Mouse (Mus musculus) lung, adult 2 months (tissue): Measurements from ENCODE around the gene Btg4. TPM values are rescaled to one million over a fixed set of nuclear protein-coding genes. Genes with fewer than 3 reads are reported as not detected.

Source experiments
- DNase-seq: peaks from one replicate; pipeline ENCODE4 v3.0.0; 2022
- H3K4me1 ChIP-seq: fragments of 200-500 bp; 2 replicates; pipeline ENCODE4 v1.6.1; 2011; ENCODE audit warnings: low read length; ENCODE audit not compliant: control insufficient read depth, insufficient read depth
- H3K4me3 ChIP-seq: fragments of 200-500 bp; replicated peaks from 2 replicates; pipeline ENCODE3; 2011; ENCODE audit warnings: low read depth, mild to moderate bottlenecking, control low read depth, low read length; ENCODE audit errors: extremely low read depth
- CTCF ChIP-seq: fragments of 200-500 bp; IDR thresholded peaks from 2 replicates; pipeline ENCODE4 v1.5.1; 2011; ENCODE audit warnings: mild to moderate bottlenecking, low read length, control low read depth; ENCODE audit not compliant: insufficient read depth
- POLR2A ChIP-seq: fragments of 200-500 bp; IDR thresholded peaks from 2 replicates; pipeline ENCODE4 v1.6.1; 2011; ENCODE audit warnings: low read depth, mild to moderate bottlenecking, control low read depth, low read length, borderline replicate concordance; ENCODE audit errors: extremely low read depth
- WGBS: fragments of 180-500 bp; shearing (Covaris S2); methylation state at CpG from one replicate; pipeline ENCODE4 v1.1.7; 2018; 5-methylcytosine and 5-hydroxymethylcytosine counted together
- polyA plus RNA-seq: library from polyadenylated mRNA; depleted of rRNA; stranded (reverse); fragments of >200 nt; gene quantifications from 2 replicates; pipeline ENCODE4 v1.2.3, GENCODE M21; 2012; rRNA removed

Gene Btg4
- polyA plus RNA-seq, 1 experiment = 0.08 TPM

DNA sequence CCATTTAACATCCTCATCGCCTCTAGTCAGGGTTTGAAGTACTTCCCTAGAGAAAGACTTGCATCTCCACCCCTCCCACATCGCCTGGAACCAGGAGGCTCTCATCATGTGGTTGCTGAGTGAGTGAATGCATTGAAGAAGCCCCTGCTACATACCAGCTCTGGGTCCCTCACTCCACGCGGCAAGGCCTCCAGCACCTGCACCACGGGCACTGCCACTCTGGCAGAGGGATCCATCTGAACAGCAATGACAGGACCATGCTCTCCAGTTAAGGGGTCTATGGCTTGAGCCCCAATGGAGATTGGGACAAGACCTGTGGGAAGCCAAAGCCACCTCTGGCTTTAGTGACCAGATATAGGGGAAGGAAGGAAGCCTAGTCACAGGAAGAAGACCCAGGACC lies 86.6 kb downstream of the Btg4 start:
- Histone ChIP-seq H3K4me3 (no peak overlapping the region), H3K4me1 (no peaks in the 10 kb centered on the region)
- 72% methylated on average over 5 of the region's 5 CpGs for WGBS
- no peak for DNase-seq
- no peak for TF ChIP-seq POLR2A
- TF ChIP-seq CTCF = no peak

- Histone ChIP-seq H3K4me3 (no peak overlapping the region), H3K4me1 (no peaks in the 10 kb centered on the region)
- TF ChIP-seq CTCF = peak; percentile 35
- TF ChIP-seq POLR2A = no peak
- peak; percentile 28 for DNase-seq
- WGBS = 27% methylated on average over 13 of the region's 13 CpGs
These were observed 91.5 kb downstream of the Btg4 start for GRCm38 (mm10) chr9:51152079-51152752.

DNA sequence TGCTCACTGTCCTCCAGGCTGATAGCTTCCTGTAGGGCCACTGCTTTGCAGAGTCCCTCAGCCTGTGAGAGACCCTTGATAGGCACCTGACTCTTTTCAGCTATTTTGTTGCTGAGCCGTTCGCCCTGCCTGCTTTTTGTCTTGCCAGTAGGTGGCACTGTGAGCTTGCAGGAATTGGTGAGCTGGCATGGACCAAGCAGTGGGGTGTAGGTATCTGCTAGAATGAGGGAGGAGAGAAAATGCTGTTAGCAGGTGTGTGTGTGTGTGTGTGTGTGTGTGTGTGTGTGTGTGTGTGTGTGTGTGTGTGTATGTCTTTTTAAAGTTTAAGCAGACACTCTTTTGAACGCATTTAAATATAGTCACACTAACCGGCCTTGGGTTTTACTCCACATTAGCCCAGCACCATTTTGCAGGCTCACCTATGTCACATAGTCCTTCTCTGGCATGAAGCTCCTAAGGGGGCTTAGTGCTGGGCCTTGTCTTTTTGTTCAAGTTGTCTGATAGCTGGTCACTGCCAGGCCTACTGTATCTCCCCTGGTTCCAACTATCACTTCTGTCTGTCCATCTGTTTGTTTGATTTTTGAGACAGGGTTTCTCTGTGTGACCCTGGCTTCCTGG lies 101.2 kb downstream of the Btg4 start:
- peak; percentile 98 for TF ChIP-seq CTCF
- no peak for TF ChIP-seq POLR2A
- WGBS = 26% methylated on average over 4 of the region's 4 CpGs
- DNase-seq = peak; percentile 75
- H3K4me1 ChIP-seq = no peaks in the 10 kb centered on the region
- H3K4me3 ChIP-seq = no peak overlapping the region

- no peak for TF ChIP-seq POLR2A
- 86% methylated on average over 5 of the region's 5 CpGs for WGBS
- no peak for DNase-seq
These were observed 103.3 kb downstream of the Btg4 start for GRCm38 (mm10) chr9:51163989-51164388.

DNA sequence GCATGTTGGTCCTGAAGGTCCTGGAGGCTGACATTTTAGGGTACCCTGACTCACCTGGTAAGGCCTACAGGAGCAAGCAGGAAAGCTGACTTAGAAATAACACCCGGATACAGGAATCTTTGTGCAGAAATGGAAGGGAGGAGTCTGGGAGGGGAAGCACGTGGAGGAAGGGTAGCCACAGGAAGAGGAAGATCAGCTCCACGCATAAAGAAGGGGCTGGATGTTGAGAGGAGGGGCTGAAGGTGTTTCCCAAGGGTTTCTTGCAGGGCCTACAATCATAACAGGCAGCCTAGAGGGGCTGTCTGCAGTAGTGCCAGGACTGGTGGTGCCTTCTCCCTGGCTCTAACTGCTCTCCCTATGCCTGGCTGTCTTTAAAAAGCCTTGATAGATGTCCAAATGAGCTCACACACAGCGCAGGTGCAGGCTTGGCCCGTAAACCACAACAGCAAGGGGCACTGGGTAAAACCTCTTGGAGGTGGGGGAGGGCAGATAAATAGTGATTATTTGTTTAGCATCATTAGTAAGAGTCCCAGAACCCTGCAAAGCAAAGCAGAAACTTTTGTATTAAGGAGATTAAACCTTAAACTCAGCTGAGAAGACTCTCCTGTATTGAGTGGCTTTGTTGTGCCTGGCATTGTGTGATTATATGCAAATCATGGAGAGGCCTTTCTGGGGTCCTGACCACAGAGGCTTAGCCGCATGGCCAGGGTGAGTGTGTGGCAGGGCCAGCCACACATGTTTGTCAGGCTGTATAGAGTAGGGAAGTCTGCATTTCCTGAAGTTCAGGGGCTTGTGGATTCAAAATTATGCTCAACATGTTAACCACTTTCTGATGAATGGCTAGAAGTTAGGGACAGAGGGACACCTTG lies 104.8 kb downstream of the Btg4 start, which contains the start of gene Gm32742:
Gm32742 (minus strand) TSS at position 206 of the 869 bp plus-strand sequence.
- WGBS = 30% methylated on average over 6 of the region's 6 CpGs

More at GRCm38 (mm10) chr9:51163989-51164388, 103.3 kb downstream of the Btg4 start:
- no peaks in the 10 kb centered on the region for H3K4me1 ChIP-seq
- no peak overlapping the region for H3K4me3 ChIP-seq

GRCm38 (mm10) chr9:51167954-51168353 lies 107.3 kb downstream of the Btg4 start:
- 34% methylated on average over 11 of the region's 11 CpGs for WGBS
- peak; percentile 30; the same call in 1 of the 2 replicates for TF ChIP-seq POLR2A
- TF ChIP-seq CTCF = no peak
- peak; percentile 71 for DNase-seq
- Histone ChIP-seq H3K4me1 (no peaks in the 10 kb centered on the region), H3K4me3 (no peak overlapping the region)

More for the DNA sequence above, 104.8 kb downstream of the Btg4 start, which contains the start of gene Gm32742:
- no peaks in the 10 kb centered on the region for H3K4me1 ChIP-seq
- H3K4me3 ChIP-seq = no peak within 1 kb of the TSS
- DNase-seq = no peak
- TF ChIP-seq POLR2A (no peak), CTCF (no peak)

DNA sequence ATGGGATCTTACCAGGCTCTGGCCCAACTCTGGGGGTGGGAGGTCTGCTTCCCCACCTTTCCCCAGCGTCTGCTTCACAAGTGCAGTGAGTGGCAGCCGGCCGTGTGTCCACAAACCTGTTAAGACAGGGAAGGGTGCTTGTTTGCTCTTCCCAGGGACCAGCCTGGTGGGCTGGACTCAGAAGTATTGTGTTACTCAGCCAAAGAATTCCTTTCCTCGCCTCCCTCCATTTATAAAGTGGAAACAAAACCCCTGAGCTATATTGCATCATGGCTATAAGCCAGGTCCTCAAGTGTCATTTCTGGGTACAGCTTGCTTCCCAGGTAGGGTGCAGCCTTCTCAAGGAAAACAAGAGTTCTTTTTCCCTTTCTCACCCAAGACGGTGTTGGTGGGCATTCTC lies 108.0 kb downstream of the Btg4 start:
- peak; percentile 38 for DNase-seq
- 69% methylated on average over 5 of the region's 5 CpGs for WGBS
- TF ChIP-seq POLR2A = peak; percentile 17; the same call in 1 of the 2 replicates
- no peak for TF ChIP-seq CTCF

GRCm38 (mm10) chr9:51169133-51169532 lies 108.4 kb downstream of the Btg4 start:
- no peaks in the 10 kb centered on the region for H3K4me1 ChIP-seq
- peak; percentile 41 for DNase-seq
- WGBS = 63% methylated on average over 7 of the region's 7 CpGs
- TF ChIP-seq POLR2A = no peak
- no peak for TF ChIP-seq CTCF
- H3K4me3 ChIP-seq = no peak overlapping the region

More for the DNA sequence above, 108.0 kb downstream of the Btg4 start:
- no peaks in the 10 kb centered on the region for H3K4me1 ChIP-seq
- no peak overlapping the region for H3K4me3 ChIP-seq

Other genes with a start within 250 kb of the Btg4 start
- 6.8 and 12.5 TPM in 2 replicates for gene Ppp2r1b, start 215.6 kb upstream of the Btg4 start, polyA plus RNA-seq
- 20.2 and 26.8 TPM in 2 replicates for gene Sik2, start 51.8 kb upstream of the Btg4 start, polyA plus RNA-seq
- gene Layn, start 16.2 kb downstream of the Btg4 start, polyA plus RNA-seq = 8.4 and 9.9 TPM in 2 replicates
- 1.9 and 2.4 TPM in 2 replicates for gene 4833427G06Rik, start 41.2 kb downstream of the Btg4 start, polyA plus RNA-seq
- 1.3 and 1.5 TPM in 2 replicates for gene Gm32742, start 104.6 kb downstream of the Btg4 start, polyA plus RNA-seq
- gene Pou2af1, start 152.8 kb downstream of the Btg4 start, polyA plus RNA-seq = 10.1 and 11.0 TPM in 2 replicates
- 9.5 and 13.3 TPM in 2 replicates for gene Colca2, start 217.7 kb downstream of the Btg4 start, polyA plus RNA-seq